Comparison of ENCODE assay signal across 22 mouse cellular contexts in the genomic region with DNA sequence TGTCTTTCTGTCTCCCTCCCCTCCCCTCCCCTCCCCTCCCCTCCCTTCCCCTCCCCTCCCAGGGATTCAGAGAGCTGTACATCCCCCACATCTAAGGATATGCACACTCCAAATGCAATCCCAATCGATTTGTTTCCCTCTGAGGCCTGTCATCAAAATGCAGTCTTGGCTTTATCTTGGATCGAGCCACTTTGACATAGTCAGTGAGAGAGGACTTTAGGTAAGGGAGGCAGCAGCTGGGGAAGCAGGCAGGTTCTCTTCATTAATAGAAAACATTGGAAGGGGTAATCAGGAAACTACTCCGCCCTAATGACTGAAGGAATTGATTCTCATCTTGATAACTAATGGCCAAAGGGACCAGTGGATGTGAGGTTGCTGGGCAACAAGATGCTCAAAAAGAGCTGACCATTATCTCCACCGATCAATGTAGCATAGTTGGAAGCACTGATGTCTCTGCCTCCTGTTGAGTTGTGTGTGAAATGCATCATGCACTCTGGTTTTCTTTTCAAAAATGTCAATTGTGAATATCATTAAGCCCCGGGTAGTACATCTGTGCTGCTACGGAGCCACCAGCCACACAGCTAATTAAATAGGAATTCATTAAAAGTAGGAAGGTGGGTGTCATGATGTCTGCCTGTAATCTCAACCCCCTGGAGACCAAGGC. TPM values are rescaled to one million over a fixed set of nuclear protein-coding genes. Genes with fewer than 3 reads are reported as not detected.
A peak's percentile ranks its signal among the peaks of the same experiment; 100 is the strongest.
DNase-seq lines count a peak whose midpoint lies in the region; ATAC-seq lines count a peak whose summit lies in the region.
"Had no signal": no experiment of that assay in that cellular context is flagged by ENCODE, and none has a peak within 500 bp of the region (broad histone marks: within the 10 kb centered on the region; RNA-seq: fewer than 3 reads in every experiment).

No protein-coding gene starts in this region.

- ATAC-seq in forebrain, embryonic 11.5 days (replicated peaks; ENCODE audit: low FRiP score) = peak; percentile 11; the same call in 1 of the 2 replicates
- no peak for ATAC-seq in forebrain, embryonic 16.5 days
- ATAC-seq in hindbrain, embryonic 16.5 days = no peak
- ATAC-seq in midbrain, embryonic 16.5 days = peak; percentile 39; the same call in 1 of the 2 replicates
- ATAC-seq in intestine, embryonic 15.5 days = no peak
- ATAC-seq: activated CD4-positive, CD25-positive, alpha-beta regulatory T cell, adult 4 months; Patski had no signal

- no peaks in the 10 kb centered on the region for H3K27me3 ChIP-seq in forebrain, embryonic 11.5 days (ENCODE audit: control insufficient read depth, insufficient read depth, low read length)
- H3K27me3 ChIP-seq in forebrain, embryonic 16.5 days (replicated peaks; ENCODE audit: control insufficient read depth, insufficient read depth, low read length) = no peaks in the 10 kb centered on the region
- H3K27me3 ChIP-seq in hindbrain, embryonic 16.5 days (replicated peaks; ENCODE audit: control insufficient read depth, insufficient read depth, low read length) = no peaks in the 10 kb centered on the region
- H3K27me3 ChIP-seq in midbrain, embryonic 16.5 days (ENCODE audit: control insufficient read depth, insufficient read depth, low read depth, low read length) = no peaks in the 10 kb centered on the region
- no peaks in the 10 kb centered on the region for H3K27me3 ChIP-seq in limb, embryonic 10.5 days (ENCODE audit: low read depth, poor library complexity, severe bottlenecking)
- no peaks in the 10 kb centered on the region for H3K27me3 ChIP-seq in intestine, embryonic 15.5 days (replicated peaks)
- H3K27me3 ChIP-seq: embryonic facial prominence, embryonic 13.5 days; heart, embryonic 12.5 days; neural tube, embryonic 12.5 days had no signal

- H3K4me1 ChIP-seq in forebrain, embryonic 11.5 days (replicated peaks; ENCODE audit: control insufficient read depth, insufficient read depth, low read length) = peaks cover 6% of the 10 kb centered on the region
- H3K4me1 ChIP-seq in forebrain, embryonic 16.5 days (replicated peaks; ENCODE audit: control insufficient read depth, insufficient read depth, low read length) = peaks cover 33% of the 10 kb centered on the region
- H3K4me1 ChIP-seq in hindbrain, embryonic 16.5 days (ENCODE audit: control insufficient read depth, insufficient read depth, low read depth, low read length) = peaks cover 6% of the 10 kb centered on the region
- H3K4me1 ChIP-seq in midbrain, embryonic 16.5 days (ENCODE audit: control insufficient read depth, insufficient read depth, low read length) = peaks cover 8% of the 10 kb centered on the region
- peaks cover 20% of the 10 kb centered on the region for H3K4me1 ChIP-seq in limb, embryonic 10.5 days
- no peaks in the 10 kb centered on the region for H3K4me1 ChIP-seq in intestine, embryonic 15.5 days (replicated peaks)
- H3K4me1 ChIP-seq: heart, embryonic 12.5 days had no signal

- no peaks in the 10 kb centered on the region for H3K36me3 ChIP-seq in forebrain, embryonic 11.5 days (ENCODE audit: control insufficient read depth, insufficient read depth, low read length)
- H3K36me3 ChIP-seq in forebrain, embryonic 16.5 days (ENCODE audit: control insufficient read depth, insufficient read depth) = no peaks in the 10 kb centered on the region
- H3K36me3 ChIP-seq in hindbrain, embryonic 16.5 days (ENCODE audit: control insufficient read depth, insufficient read depth, low read length) = no peaks in the 10 kb centered on the region
- no peaks in the 10 kb centered on the region for H3K36me3 ChIP-seq in midbrain, embryonic 16.5 days (ENCODE audit: control insufficient read depth, insufficient read depth, low read length)
- H3K36me3 ChIP-seq in limb, embryonic 10.5 days = no peaks in the 10 kb centered on the region
- no peaks in the 10 kb centered on the region for H3K36me3 ChIP-seq in intestine, embryonic 15.5 days
- H3K36me3 ChIP-seq: embryonic facial prominence, embryonic 13.5 days; heart, embryonic 12.5 days; neural tube, embryonic 12.5 days had no signal

- H3K9me3 ChIP-seq in forebrain, embryonic 11.5 days (ENCODE audit: control insufficient read depth, low read length) = no peaks in the 10 kb centered on the region
- no peaks in the 10 kb centered on the region for H3K9me3 ChIP-seq in forebrain, embryonic 16.5 days (ENCODE audit: control insufficient read depth, low read length)
- no peaks in the 10 kb centered on the region for H3K9me3 ChIP-seq in hindbrain, embryonic 16.5 days (ENCODE audit: control insufficient read depth, low read length)
- H3K9me3 ChIP-seq in midbrain, embryonic 16.5 days (replicated peaks; ENCODE audit: control insufficient read depth, low read length, poor library complexity, severe bottlenecking) = no peaks in the 10 kb centered on the region
- no peaks in the 10 kb centered on the region for H3K9me3 ChIP-seq in limb, embryonic 10.5 days (replicated peaks)
- H3K9me3 ChIP-seq in intestine, embryonic 15.5 days = no peaks in the 10 kb centered on the region
- H3K9me3 ChIP-seq: embryonic facial prominence, embryonic 13.5 days; heart, embryonic 12.5 days; neural tube, embryonic 12.5 days had no signal

- 0 out of 2 replicates have a peak overlapping the region, but pooled peaks have one; percentile 25 for H3K27ac ChIP-seq in forebrain, embryonic 11.5 days (ENCODE audit: low read depth, low read length)
- H3K27ac ChIP-seq in forebrain, embryonic 16.5 days (ENCODE audit: low read length) = peak overlapping the region; percentile 53; the same call in 1 of the 2 replicates
- peak overlapping the region; percentile 62 for H3K27ac ChIP-seq in hindbrain, embryonic 16.5 days (ENCODE audit: low read depth, low read length)
- H3K27ac ChIP-seq in midbrain, embryonic 16.5 days (ENCODE audit: low read length) = peak overlapping the region; percentile 55; the same call in 1 of the 2 replicates
- no peak overlapping the region for H3K27ac ChIP-seq in limb, embryonic 10.5 days
- no peak overlapping the region for H3K27ac ChIP-seq in intestine, embryonic 15.5 days
- H3K27ac ChIP-seq: embryonic facial prominence, embryonic 13.5 days; neural tube, embryonic 12.5 days had no signal

- no peak overlapping the region for H3K9ac ChIP-seq in forebrain, embryonic 11.5 days (ENCODE audit: low read length)
- H3K9ac ChIP-seq in forebrain, embryonic 16.5 days (replicated peaks; ENCODE audit: low read depth, low read length) = no peak overlapping the region
- H3K9ac ChIP-seq in hindbrain, embryonic 16.5 days (ENCODE audit: low read depth, low read length) = no peak overlapping the region
- H3K9ac ChIP-seq in midbrain, embryonic 16.5 days (ENCODE audit: low read depth, low read length) = no peak overlapping the region
- no peak overlapping the region for H3K9ac ChIP-seq in intestine, embryonic 15.5 days
- H3K9ac ChIP-seq: embryonic facial prominence, embryonic 13.5 days; heart, embryonic 12.5 days; neural tube, embryonic 12.5 days had no signal

- H3K4me3 ChIP-seq in forebrain, embryonic 11.5 days (ENCODE audit: low read depth, low read length) = no peak overlapping the region
- H3K4me3 ChIP-seq in forebrain, embryonic 16.5 days (replicated peaks; ENCODE audit: low read length) = no peak overlapping the region
- no peak overlapping the region for H3K4me3 ChIP-seq in hindbrain, embryonic 16.5 days (ENCODE audit: low read length)
- no peak overlapping the region for H3K4me3 ChIP-seq in midbrain, embryonic 16.5 days (ENCODE audit: low read depth, low read length)
- no peak overlapping the region for H3K4me3 ChIP-seq in limb, embryonic 10.5 days
- no peak overlapping the region for H3K4me3 ChIP-seq in intestine, embryonic 15.5 days (replicated peaks)
- H3K4me3 ChIP-seq: embryonic facial prominence, embryonic 13.5 days; heart, embryonic 12.5 days; neural tube, embryonic 12.5 days had no signal

- WGBS in forebrain, embryonic 11.5 days = 62% methylated on average over 6 of the region's 6 CpGs
- WGBS in forebrain, embryonic 16.5 days = 32% methylated on average over 6 of the region's 6 CpGs
- WGBS in hindbrain, embryonic 16.5 days = 39% methylated on average over 6 of the region's 6 CpGs
- 37% methylated on average over 6 of the region's 6 CpGs for WGBS in midbrain, embryonic 16.5 days
- 88% methylated on average over 6 of the region's 6 CpGs for WGBS in limb, embryonic 10.5 days
- 78% methylated on average over 6 of the region's 6 CpGs for WGBS in intestine, embryonic 15.5 days

- DNase-seq in forebrain, embryonic 11.5 days (ENCODE audit: low spot score) = no peak
- no peak for DNase-seq in limb, embryonic 10.5 days (ENCODE audit: low spot score)
- no peak for DNase-seq in kidney, postnatal 14 days
- DNase-seq: adrenal gland, postnatal 25 days; cerebellum, adult 9-11 months; heart, postnatal 36 days; kidney, adult 18-20 months; kidney, postnatal 10 days; lung, adult 2 months; lung, postnatal 36 days; thymus, adult 18-20 months had no signal

- no peak overlapping the region for H3K4me2 ChIP-seq in forebrain, embryonic 11.5 days (ENCODE audit: low read depth, low read length, severe bottlenecking)
- no peak overlapping the region for H3K4me2 ChIP-seq in forebrain, embryonic 16.5 days (ENCODE audit: low read length)
- H3K4me2 ChIP-seq in hindbrain, embryonic 16.5 days (ENCODE audit: low read length) = no peak overlapping the region
- H3K4me2 ChIP-seq in midbrain, embryonic 16.5 days (ENCODE audit: low read length) = no peak overlapping the region
- no peak overlapping the region for H3K4me2 ChIP-seq in intestine, embryonic 15.5 days (replicated peaks)
- H3K4me2 ChIP-seq: embryonic facial prominence, embryonic 13.5 days; heart, embryonic 12.5 days; neural tube, embryonic 12.5 days had no signal

RNA-seq across cellular contexts. Expression of a gene that starts 17.5 kb away (rescaled TPM):
- 6.6 and 7.3 TPM in 2 replicates for polyA plus RNA-seq in forebrain, embryonic 11.5 days (2014; fragmentation: Nextera tagmentation; extraction: Ambion mirVana)
- 77.4 and 91.5 TPM in 2 replicates for polyA plus RNA-seq in forebrain, embryonic 16.5 days (2015; fragmentation: Nextera tagmentation; extraction: Ambion mirVana)
- 83.8 and 110 TPM in 2 replicates for polyA plus RNA-seq in hindbrain, embryonic 16.5 days (2015; fragmentation: Nextera tagmentation; extraction: Ambion mirVana)
- 52.2 and 74.2 TPM in 2 replicates for polyA plus RNA-seq in midbrain, embryonic 16.5 days (2015; fragmentation: Nextera tagmentation; extraction: Ambion mirVana)
- polyA plus RNA-seq in limb, embryonic 10.5 days (2016; fragmentation: Nextera tagmentation; extraction: Ambion mirVana) = 0.09 and 0.28 TPM in 2 replicates
- 1.7 and 2.0 TPM in 2 replicates for polyA plus RNA-seq in intestine, embryonic 15.5 days (2015; fragmentation: Nextera tagmentation; extraction: Ambion mirVana)
- polyA plus RNA-seq: activated CD4-positive, CD25-positive, alpha-beta regulatory T cell, adult 4 months; C2C12; Patski had no signal

RNA-seq across cellular contexts. Expression of a gene that starts 36.4 kb away (rescaled TPM):
- 61.2 and 62.0 TPM in 2 replicates for polyA plus RNA-seq in forebrain, embryonic 11.5 days (2014; fragmentation: Nextera tagmentation; extraction: Ambion mirVana)
- polyA plus RNA-seq in forebrain, embryonic 16.5 days (2015; fragmentation: Nextera tagmentation; extraction: Ambion mirVana) = 50.2 and 53.3 TPM in 2 replicates
- polyA plus RNA-seq in hindbrain, embryonic 16.5 days (2015; fragmentation: Nextera tagmentation; extraction: Ambion mirVana) = 36.8 and 42.0 TPM in 2 replicates
- polyA plus RNA-seq in midbrain, embryonic 16.5 days (2015; fragmentation: Nextera tagmentation; extraction: Ambion mirVana) = 43.9 and 45.1 TPM in 2 replicates
- 69.4 and 71.6 TPM in 2 replicates for polyA plus RNA-seq in limb, embryonic 10.5 days (2016; fragmentation: Nextera tagmentation; extraction: Ambion mirVana)
- polyA plus RNA-seq in intestine, embryonic 15.5 days (2015; fragmentation: Nextera tagmentation; extraction: Ambion mirVana) = 37.5 and 37.8 TPM in 2 replicates

RNA-seq across cellular contexts. Expression of a gene that starts 40.2 kb away (rescaled TPM):
- polyA plus RNA-seq in forebrain, embryonic 11.5 days (2014; fragmentation: Nextera tagmentation; extraction: Ambion mirVana) = 1.9 and 2.1 TPM in 2 replicates
- 9.6 and 17.6 TPM in 2 replicates for polyA plus RNA-seq in forebrain, embryonic 16.5 days (2015; fragmentation: Nextera tagmentation; extraction: Ambion mirVana)
- 24.3 and 25.0 TPM in 2 replicates for polyA plus RNA-seq in hindbrain, embryonic 16.5 days (2015; fragmentation: Nextera tagmentation; extraction: Ambion mirVana)
- polyA plus RNA-seq in midbrain, embryonic 16.5 days (2015; fragmentation: Nextera tagmentation; extraction: Ambion mirVana) = 24.0 and 26.2 TPM in 2 replicates
- polyA plus RNA-seq in limb, embryonic 10.5 days (2016; fragmentation: Nextera tagmentation; extraction: Ambion mirVana) = 1.8 and 2.6 TPM in 2 replicates
- polyA plus RNA-seq in intestine, embryonic 15.5 days (2015; fragmentation: Nextera tagmentation; extraction: Ambion mirVana) = 1.8 and 2.5 TPM in 2 replicates
- polyA plus RNA-seq: activated CD4-positive, CD25-positive, alpha-beta regulatory T cell, adult 4 months; liver, adult 2 months had no signal

Comparison
In these comparisons a context has a peak if more than half of its experiments do, and no peak if none do; other contexts are left out.
1. ATAC-seq: peak in forebrain, embryonic 11.5 days (single experiment) and midbrain, embryonic 16.5 days (single experiment); none in forebrain, embryonic 16.5 days (single experiment), hindbrain, embryonic 16.5 days (single experiment) and intestine, embryonic 15.5 days (single experiment).
2. H3K27ac ChIP-seq: peak in forebrain, embryonic 11.5 days (single experiment), forebrain, embryonic 16.5 days (single experiment), hindbrain, embryonic 16.5 days (single experiment) and midbrain, embryonic 16.5 days (single experiment); none in limb, embryonic 10.5 days (single experiment) and intestine, embryonic 15.5 days (single experiment).